Mouse (Mus musculus): ENCODE data around the gene Atg4c. TPM values are rescaled to one million over a fixed set of nuclear protein-coding genes. Genes with fewer than 3 reads are reported as not detected.

Gene Atg4c
- 1 to 10 TPM; 6.3 to 6.7 TPM for total RNA-seq (2021)
- 1.8 and 3.8 TPM in 2 replicates for polyA plus RNA-seq (2012; rRNA removed)
- long read RNA-seq, partial matches to known transcripts = 0 of 4 reads
- long read RNA-seq, other reads (novel, unspliced or antisense) = 1 of 4 reads

DNA sequence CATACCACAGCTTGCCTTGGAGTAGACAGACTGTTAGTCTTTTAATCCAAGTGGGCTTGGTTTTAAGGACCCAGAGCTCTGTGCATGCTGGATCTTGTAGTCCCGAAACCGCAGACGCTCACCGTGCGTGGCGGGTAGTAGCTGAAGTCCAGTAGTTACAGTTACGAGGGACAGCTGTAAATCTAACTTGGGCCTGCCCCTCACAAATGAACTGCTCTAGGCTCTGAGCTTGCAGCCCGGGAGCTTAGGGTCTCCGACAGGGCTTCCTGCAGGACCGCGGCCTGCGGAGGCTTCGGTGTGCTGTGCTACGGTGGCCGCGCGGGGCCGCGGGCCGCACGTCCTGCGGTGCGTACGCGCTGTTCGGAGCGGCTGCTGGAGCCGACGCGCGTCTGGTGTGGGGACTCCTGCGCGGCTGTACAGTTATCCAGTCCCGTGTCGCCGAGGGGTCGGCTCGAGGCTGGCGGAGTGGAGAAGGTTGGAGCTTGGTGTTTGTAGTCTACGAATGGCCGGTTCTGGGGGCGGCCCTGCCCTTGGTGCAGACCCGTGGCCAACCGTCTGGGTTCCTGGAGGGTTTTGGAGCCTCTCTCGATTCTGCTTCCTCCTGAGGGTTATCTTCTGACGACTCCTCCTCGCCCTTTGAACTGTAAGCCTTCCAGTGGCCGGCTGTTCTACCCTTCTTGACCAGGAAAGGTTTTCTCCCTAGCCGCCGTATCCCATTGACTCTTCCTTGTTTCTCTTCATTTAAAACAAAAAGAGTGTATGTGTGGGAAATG lies at the start of gene Atg4c:
Gene Atg4c (plus strand): TSS at position 125 of the 773 bp plus-strand sequence.
- Histone ChIP-seq H3K27me3 (ENCODE audit: control insufficient read depth, insufficient read depth, low read length) (no peaks in the 10 kb centered on the region), H3K4me3 (peak within 1 kb of the TSS; percentile 55), H3K27ac (peak within 1 kb of the TSS; percentile 98), H3K79me2 (replicated peaks; ENCODE audit: control insufficient read depth, insufficient read depth, low read length) (no peaks in the 10 kb centered on the region), H3K36me3 (ENCODE audit: control insufficient read depth, insufficient read depth, low read length) (no peaks in the 10 kb centered on the region), H3K9ac (ENCODE audit: low read depth, low read length) (peak within 1 kb of the TSS; percentile 91), H3K4me1 (ENCODE audit: control insufficient read depth, insufficient read depth, low read length) (no peaks in the 10 kb centered on the region; the same call in 1 of the 2 replicates)
- DNase-seq = peak; percentile 92
- under 1% methylated on average over 50 of the region's 50 CpGs for WGBS
- intact Hi-C loops (cut with DNase I) = loop anchor here (2.0 kb wide), 1 partner anchor 271 kb away; the partner anchor contains the start of gene Usp1
- peak; percentile 50 for TF ChIP-seq POLR2A (IDR thresholded peaks at IDR 0.05; ENCODE audit: insufficient read depth, low read depth, low read length)
- no peak for TF ChIP-seq EP300 (IDR thresholded peaks at IDR 0.05; ENCODE audit: insufficient read depth, low read depth, low read length)

- Histone ChIP-seq H3K4me1 (ENCODE audit: control insufficient read depth, insufficient read depth, low read length) (peaks cover 2% of the 10 kb centered on the region; the same call in 1 of the 2 replicates), H3K9ac (ENCODE audit: low read depth, low read length) (no peak overlapping the region), H3K27me3 (ENCODE audit: control insufficient read depth, insufficient read depth, low read length) (peaks cover 2% of the 10 kb centered on the region; the same call in 1 of the 2 replicates), H3K79me2 (replicated peaks; ENCODE audit: control insufficient read depth, insufficient read depth, low read length) (no peaks in the 10 kb centered on the region), H3K36me3 (ENCODE audit: control insufficient read depth, insufficient read depth, low read length) (no peaks in the 10 kb centered on the region), H3K4me3 (no peak overlapping the region), H3K27ac (no peak overlapping the region)
- no peak for DNase-seq
- TF ChIP-seq POLR2A (IDR thresholded peaks at IDR 0.05; ENCODE audit: insufficient read depth, low read depth, low read length) = no peak
- TF ChIP-seq EP300 (IDR thresholded peaks at IDR 0.05; ENCODE audit: insufficient read depth, low read depth, low read length) = no peak
- no peak for TF ChIP-seq CTCF (IDR thresholded peaks at IDR 0.05)
- 91% methylated on average over 4 of the region's 4 CpGs for WGBS
- intact Hi-C loops (cut with DNase I) = no loop called here
These were observed 42.3 kb upstream of the Atg4c start for GRCm38 (mm10) chr4:99151434-99151833.

DNA sequence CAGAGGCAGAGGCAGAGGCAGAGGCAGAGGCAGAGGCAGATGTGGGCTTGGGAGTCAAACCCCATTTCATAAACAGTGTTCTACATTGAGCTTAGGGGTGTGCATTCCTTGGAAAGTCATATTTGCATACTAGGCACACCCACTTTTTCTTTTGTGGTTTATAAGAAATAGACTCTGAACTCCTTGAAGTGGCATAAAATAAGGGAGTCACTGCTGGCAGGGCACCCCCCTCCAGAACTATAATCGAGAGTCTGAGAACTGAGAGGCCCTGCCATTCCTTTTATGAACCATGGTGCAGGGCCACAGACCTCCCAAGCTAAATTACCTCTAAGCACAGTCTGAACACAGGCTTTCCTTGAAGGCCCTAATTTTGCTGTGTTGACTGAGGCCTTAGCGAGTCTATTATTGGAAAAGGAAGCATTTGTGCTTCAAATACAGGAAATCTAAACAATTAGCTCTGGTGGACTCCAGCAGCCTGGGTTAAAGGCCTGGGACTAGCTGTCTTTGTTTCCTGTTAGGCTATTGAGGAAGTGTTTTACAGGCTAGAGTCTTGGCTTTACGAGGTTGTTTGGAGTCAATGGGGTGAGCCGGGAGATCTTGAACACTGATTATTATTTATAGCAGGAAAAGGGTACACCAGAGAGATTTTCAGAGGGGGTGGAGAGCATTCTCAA lies 41.7 kb upstream of the Atg4c start:
- DNase-seq = no peak
- intact Hi-C loops (cut with DNase I) = no loop called here
- 47% methylated on average over 4 of the region's 4 CpGs for WGBS
- Histone ChIP-seq H3K36me3 (ENCODE audit: control insufficient read depth, insufficient read depth, low read length) (no peaks in the 10 kb centered on the region), H3K27me3 (ENCODE audit: control insufficient read depth, insufficient read depth, low read length) (peaks cover 2% of the 10 kb centered on the region; the same call in 1 of the 2 replicates), H3K79me2 (replicated peaks; ENCODE audit: control insufficient read depth, insufficient read depth, low read length) (no peaks in the 10 kb centered on the region), H3K4me1 (ENCODE audit: control insufficient read depth, insufficient read depth, low read length) (peaks cover 2% of the 10 kb centered on the region; the same call in 1 of the 2 replicates), H3K27ac (no peak overlapping the region; the same call in 1 of the 2 replicates), H3K9ac (ENCODE audit: low read depth, low read length) (no peak overlapping the region), H3K4me3 (no peak overlapping the region)
- TF ChIP-seq CTCF (IDR thresholded peaks at IDR 0.05) (no peak), POLR2A (IDR thresholded peaks at IDR 0.05; ENCODE audit: insufficient read depth, low read depth, low read length) (no peak), EP300 (IDR thresholded peaks at IDR 0.05; ENCODE audit: insufficient read depth, low read depth, low read length) (no peak)

DNA sequence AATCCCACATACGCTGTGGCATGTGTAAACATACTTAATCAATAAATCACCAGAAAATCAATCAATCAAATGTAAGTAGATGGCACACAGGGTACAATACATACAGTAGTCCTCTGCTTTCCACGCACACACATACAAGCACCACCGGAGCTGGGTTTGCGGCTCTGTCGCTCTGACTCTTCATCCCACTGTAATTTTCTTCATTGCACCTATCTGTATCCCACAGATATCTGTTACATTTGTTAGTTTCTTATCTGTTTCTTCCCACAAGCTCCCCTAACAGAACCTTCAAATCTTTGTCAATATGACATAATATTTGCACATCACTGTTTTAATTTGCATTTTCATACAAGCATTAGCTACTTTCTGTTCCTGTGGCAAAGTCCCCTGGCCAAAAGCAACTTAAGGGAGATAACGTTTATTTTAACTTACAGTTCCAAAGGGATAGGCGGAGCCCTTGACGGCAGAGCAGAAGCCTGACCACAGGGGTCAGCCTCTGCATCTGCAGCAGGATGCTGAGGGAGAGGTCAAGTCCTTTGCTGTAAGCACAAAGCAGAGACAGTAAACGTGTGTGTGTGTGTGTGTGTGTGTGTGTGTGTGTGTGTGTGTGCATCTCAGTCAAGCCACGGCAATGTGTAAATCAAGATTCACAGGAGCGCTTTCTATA lies 37.0 kb upstream of the Atg4c start:
- Histone ChIP-seq H3K4me1 (ENCODE audit: control insufficient read depth, insufficient read depth, low read length) (peaks cover 3% of the 10 kb centered on the region), H3K36me3 (ENCODE audit: control insufficient read depth, insufficient read depth, low read length) (no peaks in the 10 kb centered on the region), H3K27ac (no peak overlapping the region), H3K9ac (ENCODE audit: low read depth, low read length) (no peak overlapping the region), H3K27me3 (ENCODE audit: control insufficient read depth, insufficient read depth, low read length) (peaks cover 2% of the 10 kb centered on the region; the same call in 1 of the 2 replicates), H3K79me2 (replicated peaks; ENCODE audit: control insufficient read depth, insufficient read depth, low read length) (no peaks in the 10 kb centered on the region), H3K4me3 (no peak overlapping the region)
- 61% methylated on average over 11 of the region's 11 CpGs for WGBS
- DNase-seq = no peak
- TF ChIP-seq POLR2A (IDR thresholded peaks at IDR 0.05; ENCODE audit: insufficient read depth, low read depth, low read length) (no peak), CTCF (IDR thresholded peaks at IDR 0.05) (no peak)
- intact Hi-C loops (cut with DNase I) = loop anchor here (5.0 kb wide), 1 partner anchor 34 kb away; the partner anchor contains the start of gene Dock7

- TF ChIP-seq EP300 (IDR thresholded peaks at IDR 0.05; ENCODE audit: insufficient read depth, low read depth, low read length) = no peak
- TF ChIP-seq POLR2A (IDR thresholded peaks at IDR 0.05; ENCODE audit: insufficient read depth, low read depth, low read length) = no peak
- no peak for TF ChIP-seq CTCF (IDR thresholded peaks at IDR 0.05)
- DNase-seq = no peak
- Histone ChIP-seq H3K4me3 (no peak overlapping the region), H3K79me2 (replicated peaks; ENCODE audit: control insufficient read depth, insufficient read depth, low read length) (no peaks in the 10 kb centered on the region), H3K36me3 (ENCODE audit: control insufficient read depth, insufficient read depth, low read length) (no peaks in the 10 kb centered on the region), H3K9ac (ENCODE audit: low read depth, low read length) (no peak overlapping the region), H3K27ac (no peak overlapping the region), H3K27me3 (ENCODE audit: control insufficient read depth, insufficient read depth, low read length) (peaks cover 2% of the 10 kb centered on the region; the same call in 1 of the 2 replicates), H3K4me1 (ENCODE audit: control insufficient read depth, insufficient read depth, low read length) (peaks cover 7% of the 10 kb centered on the region)
- 81% methylated on average over 5 of the region's 5 CpGs for WGBS
- intact Hi-C loops (cut with DNase I) = loop anchor here (5.0 kb wide), 1 partner anchor 36 kb away; the partner anchor contains the start of gene Dock7
These were observed 35.2 kb upstream of the Atg4c start for GRCm38 (mm10) chr4:99158495-99158894.
